In genomic region chr2:106527008-106527407, GRCm38 (mm10) we compare ENCODE assay signal across 11 mouse cellular contexts.
A peak's percentile ranks its signal among the peaks of the same experiment; 100 is the strongest.
DNase-seq lines count a peak whose midpoint lies in the region; ATAC-seq lines count a peak whose summit lies in the region.
"Had no signal": no experiment of that assay in that cellular context is flagged by ENCODE, and none has a peak within 500 bp of the region (broad histone marks: within the 10 kb centered on the region; RNA-seq: fewer than 3 reads in every experiment).

No protein-coding gene starts in this region.

- H3K4me3 ChIP-seq in kidney, embryonic 16.5 days (ENCODE audit: low read length), result no peak overlapping the region
- no peak overlapping the region for H3K4me3 ChIP-seq in forebrain, embryonic 16.5 days (replicated peaks; ENCODE audit: low read length)
- H3K4me3 ChIP-seq in limb, embryonic 15.5 days, result no peak overlapping the region

- no peaks in the 10 kb centered on the region for H3K9me3 ChIP-seq in kidney, embryonic 16.5 days (ENCODE audit: low read length)
- H3K9me3 ChIP-seq in forebrain, embryonic 16.5 days (ENCODE audit: control insufficient read depth, low read length), result no peaks in the 10 kb centered on the region
- no peaks in the 10 kb centered on the region for H3K9me3 ChIP-seq in limb, embryonic 15.5 days

- WGBS in kidney, embryonic 16.5 days, result 62% methylated on average over 2 of the region's 2 CpGs
- WGBS in forebrain, embryonic 16.5 days, result 19% methylated on average over 2 of the region's 2 CpGs
- WGBS in limb, embryonic 15.5 days, result 39% methylated on average over 2 of the region's 2 CpGs

- H3K36me3 ChIP-seq in kidney, embryonic 16.5 days (ENCODE audit: insufficient read depth, low read length), result no peaks in the 10 kb centered on the region
- H3K36me3 ChIP-seq in forebrain, embryonic 16.5 days (ENCODE audit: control insufficient read depth, insufficient read depth), result no peaks in the 10 kb centered on the region
- no peaks in the 10 kb centered on the region for H3K36me3 ChIP-seq in limb, embryonic 15.5 days

- H3K27ac ChIP-seq in kidney, embryonic 16.5 days (ENCODE audit: low read length), result no peak overlapping the region
- H3K27ac ChIP-seq in forebrain, embryonic 16.5 days (ENCODE audit: low read length), result no peak overlapping the region
- peak overlapping the region; percentile 51; the same call in 1 of the 2 replicates for H3K27ac ChIP-seq in limb, embryonic 15.5 days

- H3K4me2 ChIP-seq in kidney, embryonic 16.5 days (replicated peaks; ENCODE audit: low read depth, low read length), result no peak overlapping the region
- no peak overlapping the region for H3K4me2 ChIP-seq in forebrain, embryonic 16.5 days (ENCODE audit: low read length)
- no peak overlapping the region for H3K4me2 ChIP-seq in limb, embryonic 15.5 days

- DNase-seq in kidney, postnatal 10 days, result no peak
- peak; percentile 70 for DNase-seq in embryo, embryonic 10 days (ENCODE audit: low spot score)
- no peak for DNase-seq in thymus, postnatal 14 days
- no peak for DNase-seq in cerebellum, postnatal 36 days
- no peak for DNase-seq in right cerebral cortex, postnatal 14 days
- DNase-seq: cerebellum, adult 18-20 months; right cerebral cortex, adult 18-20 months had no signal

- no peaks in the 10 kb centered on the region; the same call in 1 of the 2 replicates for H3K4me1 ChIP-seq in kidney, embryonic 16.5 days (ENCODE audit: insufficient read depth, low read length)
- H3K4me1 ChIP-seq in forebrain, embryonic 16.5 days (replicated peaks; ENCODE audit: control insufficient read depth, insufficient read depth, low read length), result 0 out of 2 replicates have a peak, but pooled peaks cover 2% of the 10 kb centered on the region
- H3K4me1 ChIP-seq in limb, embryonic 15.5 days, result peaks cover 8% of the 10 kb centered on the region

- ATAC-seq in kidney, embryonic 16.5 days (ENCODE audit: low FRiP score, low TSS enrichment), result peak; percentile 49; the same call in 1 of the 2 replicates
- peak; percentile 95 for ATAC-seq in forebrain, embryonic 16.5 days
- peak; percentile 74 for ATAC-seq in limb, embryonic 15.5 days (ENCODE audit: insufficient number of reproducible peaks, low FRiP score, low TSS enrichment, low read depth)
- ATAC-seq: inflammation-experienced regulatory T-cells, adult 6 months had no signal

- H3K9ac ChIP-seq in kidney, embryonic 16.5 days (replicated peaks; ENCODE audit: low read length), result no peak overlapping the region
- no peak overlapping the region for H3K9ac ChIP-seq in forebrain, embryonic 16.5 days (replicated peaks; ENCODE audit: low read depth, low read length)
- H3K9ac ChIP-seq in limb, embryonic 15.5 days, result no peak overlapping the region

- no peaks in the 10 kb centered on the region for H3K27me3 ChIP-seq in kidney, embryonic 16.5 days (ENCODE audit: insufficient read depth, low read length)
- H3K27me3 ChIP-seq in forebrain, embryonic 16.5 days (replicated peaks; ENCODE audit: control insufficient read depth, insufficient read depth, low read length), result no peaks in the 10 kb centered on the region
- no peaks in the 10 kb centered on the region for H3K27me3 ChIP-seq in limb, embryonic 15.5 days
